In genomic region chr2:120563235-120563990, GRCm38 (mm10) we compare ENCODE assay signal across 8 mouse cellular contexts. TPM values are rescaled to one million over a fixed set of nuclear protein-coding genes. Genes with fewer than 3 reads are reported as not detected.
DNase-seq lines count a peak whose midpoint lies in the region; ATAC-seq and TF ChIP-seq lines count a peak whose summit lies in the region.

Gene Zfp106, minus strand, starts transcription at chr2:120563843.

- DNase-seq in G1E (ENCODE audit: low spot score), result peak; percentile 67
- DNase-seq in cerebellum, adult 18-20 months, result peak; percentile 89 to 91
- DNase-seq in heart, postnatal 36 days, result peak; percentile 83 to 88
- peak; percentile 80 to 86 for DNase-seq in layer of hippocampus, adult 8-10 months (ENCODE audit: low spot score in 2 of 2)
- DNase-seq in ovary, adult 18-20 months (ENCODE audit: low spot score), result peak; percentile 74
- peak; percentile 90 for DNase-seq in thymus, postnatal 0 days (ENCODE audit: low spot score)

- WGBS in forebrain, embryonic 16.5 days, result under 1% methylated on average over 50 of the region's 50 CpGs
- WGBS in lung, embryonic 15.5 days, result under 1% methylated on average over 50 of the region's 50 CpGs

- H3K9ac ChIP-seq in forebrain, embryonic 16.5 days (replicated peaks; ENCODE audit: low read depth, low read length), result peak within 1 kb of the TSS; percentile 95
- peak within 1 kb of the TSS; percentile 88 for H3K9ac ChIP-seq in lung, embryonic 15.5 days

- peak within 1 kb of the TSS; percentile 86 for H3K4me2 ChIP-seq in forebrain, embryonic 16.5 days (ENCODE audit: low read length)
- peak within 1 kb of the TSS; percentile 71 for H3K4me2 ChIP-seq in lung, embryonic 15.5 days

- no peaks in the 10 kb centered on the region for H3K9me3 ChIP-seq in G1E (replicated peaks)
- H3K9me3 ChIP-seq in forebrain, embryonic 16.5 days (ENCODE audit: control insufficient read depth, low read length), result no peaks in the 10 kb centered on the region
- H3K9me3 ChIP-seq in lung, embryonic 15.5 days, result no peaks in the 10 kb centered on the region

- no peak for TF ChIP-seq CTCF in G1E (IDR thresholded peaks at IDR 0.05; ENCODE audit: low read depth, low read length)

- intact Hi-C loops in heart, postnatal 36 days (cut with DNase I), result loop anchor here (2.0 kb wide), 1 partner anchor 23 kb away; no protein-coding TSS in a partner anchor

- no peaks in the 10 kb centered on the region for H3K27me3 ChIP-seq in G1E (ENCODE audit: insufficient read depth, low read length)
- no peaks in the 10 kb centered on the region for H3K27me3 ChIP-seq in forebrain, embryonic 16.5 days (replicated peaks; ENCODE audit: control insufficient read depth, insufficient read depth, low read length)
- H3K27me3 ChIP-seq in lung, embryonic 15.5 days, result no peaks in the 10 kb centered on the region

- peak; percentile 67 for ATAC-seq in G1E (ENCODE audit: extremely low read depth, insufficient number of reproducible peaks, low FRiP score, poor library complexity, severe bottlenecking)
- peak; percentile 91 for ATAC-seq in forebrain, embryonic 16.5 days
- peak; percentile 66; the same call in 1 of the 2 replicates for ATAC-seq in lung, embryonic 15.5 days (ENCODE audit: borderline replicate concordance, extremely low read depth, low FRiP score, low TSS enrichment)

- H3K27ac ChIP-seq in forebrain, embryonic 16.5 days (ENCODE audit: low read length), result peak within 1 kb of the TSS; percentile 53
- H3K27ac ChIP-seq in lung, embryonic 15.5 days, result peak within 1 kb of the TSS; percentile 61

- peaks cover 22% of the 10 kb centered on the region for H3K36me3 ChIP-seq in G1E (replicated peaks)
- no peaks in the 10 kb centered on the region for H3K36me3 ChIP-seq in forebrain, embryonic 16.5 days (ENCODE audit: control insufficient read depth, insufficient read depth)
- H3K36me3 ChIP-seq in lung, embryonic 15.5 days, result no peaks in the 10 kb centered on the region

- peaks cover 58% of the 10 kb centered on the region for H3K4me1 ChIP-seq in G1E (ENCODE audit: insufficient read depth, low read depth, low read length)
- H3K4me1 ChIP-seq in forebrain, embryonic 16.5 days (replicated peaks; ENCODE audit: control insufficient read depth, insufficient read depth, low read length), result peaks cover 18% of the 10 kb centered on the region
- H3K4me1 ChIP-seq in lung, embryonic 15.5 days, result peaks cover 17% of the 10 kb centered on the region

- peak within 1 kb of the TSS; percentile 99 for H3K4me3 ChIP-seq in G1E (ENCODE audit: low read depth, low read length)
- H3K4me3 ChIP-seq in forebrain, embryonic 16.5 days (replicated peaks; ENCODE audit: low read length), result peak within 1 kb of the TSS; percentile 95
- H3K4me3 ChIP-seq in lung, embryonic 15.5 days, result peak within 1 kb of the TSS; percentile 82

RNA-seq across cellular contexts. Expression of gene Zfp106, which starts in this region (rescaled TPM):
- 301 and 315 TPM in 2 replicates for total RNA-seq in G1E (2014; fragmentation: Nextera tagmentation)
- 98.6 and 104 TPM in 2 replicates for total RNA-seq in G1E (2017)
- polyA plus RNA-seq in G1E (2012), result 83.9 and 104 TPM in 2 replicates
- 40.0 and 48.5 TPM in 2 replicates for polyA plus RNA-seq in forebrain, embryonic 16.5 days (2015; fragmentation: Nextera tagmentation; extraction: Ambion mirVana)
- 100 to 1,000 TPM; 471 TPM for total RNA-seq in heart, postnatal 36 days (2021)
- total RNA-seq in layer of hippocampus, adult 8-10 months (2022), result 100 to 1,000 TPM; 144 to 174 (median 166) TPM
- polyA plus RNA-seq in lung, embryonic 15.5 days (2015; fragmentation: Nextera tagmentation; extraction: Ambion mirVana), result 38.8 and 42.4 TPM in 2 replicates
- polyA plus RNA-seq in thymus, postnatal 0 days (2015; fragmentation: Nextera tagmentation; extraction: Ambion mirVana), result 50.0 and 59.5 TPM in 2 replicates

Comparison
In these comparisons a context has a peak if more than half of its experiments do, and no peak if none do; other contexts are left out.
1. Peak in every context shown above with its lines: DNase-seq, ATAC-seq, H3K4me3 ChIP-seq and H3K27ac ChIP-seq.